Mouse (Mus musculus) limb, embryonic 12.5 days (tissue): ENCODE data around the gene Nrxn1. TPM values are rescaled to one million over a fixed set of nuclear protein-coding genes. Genes with fewer than 3 reads are reported as not detected.

ENCODE experiments used
- ATAC-seq: fragments of 200-750 bp; cut with Nextera tagmentation; 2 replicates; pipeline ENCODE4 v1.8.0; 2017; ENCODE audit warnings: low read depth, moderate TSS enrichment; ENCODE audit not compliant: insufficient number of reproducible peaks, insufficient read depth, low FRiP score, low TSS enrichment
- H3K27ac ChIP-seq: fragments of 300-500 bp; sonication (generic); 2 replicates; pipeline ENCODE4 v1.5.1; 2016; ENCODE audit warnings: mild to moderate bottlenecking, moderate library complexity
- H3K27me3 ChIP-seq: fragments of 300-500 bp; sonication (generic); 2 replicates; pipeline ENCODE4 v1.6.1; 2016; ENCODE audit warnings: mild to moderate bottlenecking, moderate library complexity
- H3K36me3 ChIP-seq: fragments of 300-500 bp; sonication (generic); 2 replicates; pipeline ENCODE4 v1.6.1; 2016; ENCODE audit warnings: mild to moderate bottlenecking, moderate library complexity
- H3K4me1 ChIP-seq: fragments of 300-500 bp; sonication (generic); replicated peaks from 2 replicates; pipeline ENCODE4 v1.6.1; 2016
- H3K4me2 ChIP-seq: fragments of 300-500 bp; sonication (generic); 2 replicates; pipeline ENCODE4 v1.6.1; 2016; ENCODE audit warnings: mild to moderate bottlenecking, moderate library complexity
- H3K4me3 ChIP-seq: fragments of 300-500 bp; sonication (generic); replicated peaks from 2 replicates; pipeline ENCODE4 v1.5.1; 2016; ENCODE audit warnings: mild to moderate bottlenecking
- H3K9ac ChIP-seq: fragments of 300-500 bp; sonication (generic); replicated peaks from 2 replicates; pipeline ENCODE4 v1.6.1; 2016; ENCODE audit warnings: mild to moderate bottlenecking, moderate library complexity
- H3K9me3 ChIP-seq: fragments of 300-500 bp; sonication (generic); 2 replicates; pipeline ENCODE4 v1.6.1; 2016; ENCODE audit warnings: mild to moderate bottlenecking, moderate library complexity
- WGBS: fragments of 180-500 bp; shearing (Covaris S2); methylation state at CpG from one replicate; pipeline ENCODE4 v1.1.7; 2016; 5-methylcytosine and 5-hydroxymethylcytosine counted together
- polyA plus RNA-seq: library from polyadenylated mRNA; unstranded; fragments of >200 nt; fragmentation: Nextera tagmentation; extraction: Ambion mirVana; gene quantifications from 2 replicates; pipeline ENCODE4 v1.2.1, GENCODE M21; 2016

Nrxn1 gene
- polyA plus RNA-seq, 1 experiment from 2014 or later = 8.7 TPM

GRCm38 (mm10) chr17:91079096-91079495, 13.8 kb downstream of the Nrxn1 start:
- no peak for ATAC-seq
- no peak overlapping the region for H3K27ac ChIP-seq

GRCm38 (mm10) chr17:91074780-91075179, 18.1 kb downstream of the Nrxn1 start:
- ATAC-seq = no peak
- Histone ChIP-seq H3K9me3 (no peaks in the 10 kb centered on the region), H3K27ac (no peak overlapping the region), H3K27me3 (no peaks in the 10 kb centered on the region), H3K4me2 (no peak overlapping the region), H3K4me1 (no peaks in the 10 kb centered on the region), H3K4me3 (no peak overlapping the region), H3K9ac (no peak overlapping the region), H3K36me3 (no peaks in the 10 kb centered on the region)
- 43% methylated on average over 5 of the region's 5 CpGs for WGBS

More at GRCm38 (mm10) chr17:91079096-91079495, 13.8 kb downstream of the Nrxn1 start:
- Histone ChIP-seq H3K4me1 (no peaks in the 10 kb centered on the region), H3K4me3 (no peak overlapping the region), H3K36me3 (no peaks in the 10 kb centered on the region), H3K9ac (no peak overlapping the region), H3K27me3 (no peaks in the 10 kb centered on the region), H3K4me2 (no peak overlapping the region), H3K9me3 (no peaks in the 10 kb centered on the region)

GRCm38 (mm10) chr17:91033466-91033865, 59.4 kb downstream of the Nrxn1 start:
- no peak overlapping the region for H3K9ac ChIP-seq
- H3K27ac ChIP-seq = no peak overlapping the region
- H3K4me2 ChIP-seq = no peak overlapping the region
- no peaks in the 10 kb centered on the region for H3K27me3 ChIP-seq
- H3K9me3 ChIP-seq = no peaks in the 10 kb centered on the region
- no peak for ATAC-seq
- no peak overlapping the region for H3K4me3 ChIP-seq
- no peaks in the 10 kb centered on the region for H3K4me1 ChIP-seq
- 67% methylated on average over 7 of the region's 7 CpGs for WGBS
- no peaks in the 10 kb centered on the region for H3K36me3 ChIP-seq

GRCm38 (mm10) chr17:91025061-91025623, 67.7 kb downstream of the Nrxn1 start:
- H3K4me2 ChIP-seq = no peak overlapping the region
- no peak overlapping the region for H3K27ac ChIP-seq
- no peaks in the 10 kb centered on the region for H3K4me1 ChIP-seq
- H3K4me3 ChIP-seq = no peak overlapping the region
- no peaks in the 10 kb centered on the region for H3K27me3 ChIP-seq
- no peaks in the 10 kb centered on the region for H3K36me3 ChIP-seq
- H3K9ac ChIP-seq = no peak overlapping the region
- no peaks in the 10 kb centered on the region for H3K9me3 ChIP-seq
- WGBS = 78% methylated on average over 2 of the region's 2 CpGs
- no peak for ATAC-seq

GRCm38 (mm10) chr17:91007385-91008089, 85.3 kb downstream of the Nrxn1 start:
- no peak for ATAC-seq
- Histone ChIP-seq H3K4me3 (no peak overlapping the region), H3K9ac (no peak overlapping the region), H3K4me2 (no peak overlapping the region), H3K9me3 (no peaks in the 10 kb centered on the region), H3K36me3 (no peaks in the 10 kb centered on the region), H3K4me1 (no peaks in the 10 kb centered on the region), H3K27me3 (no peaks in the 10 kb centered on the region), H3K27ac (no peak overlapping the region)
- 81% methylated on average over 5 of the region's 5 CpGs for WGBS

- Histone ChIP-seq H3K9ac (no peak overlapping the region), H3K4me3 (no peak overlapping the region), H3K27ac (no peak overlapping the region), H3K27me3 (no peaks in the 10 kb centered on the region), H3K4me2 (no peak overlapping the region), H3K4me1 (no peaks in the 10 kb centered on the region), H3K9me3 (no peaks in the 10 kb centered on the region), H3K36me3 (no peaks in the 10 kb centered on the region)
- no peak for ATAC-seq
Observed at GRCm38 (mm10) chr17:91000389-91000788, 92.5 kb downstream of the Nrxn1 start.

GRCm38 (mm10) chr17:90999667-91000154, 93.2 kb downstream of the Nrxn1 start:
- no peak for ATAC-seq

GRCm38 (mm10) chr17:90997714-90998113, 95.2 kb downstream of the Nrxn1 start:
- H3K27ac ChIP-seq = no peak overlapping the region
- H3K4me2 ChIP-seq = no peak overlapping the region
- H3K27me3 ChIP-seq = no peaks in the 10 kb centered on the region
- H3K36me3 ChIP-seq = no peaks in the 10 kb centered on the region
- H3K9me3 ChIP-seq = no peaks in the 10 kb centered on the region
- H3K9ac ChIP-seq = no peak overlapping the region
- no peak overlapping the region for H3K4me3 ChIP-seq
- H3K4me1 ChIP-seq = no peaks in the 10 kb centered on the region
- 60% methylated on average over 1 of the region's 1 CpGs for WGBS
- no peak for ATAC-seq

More at GRCm38 (mm10) chr17:90999667-91000154, 93.2 kb downstream of the Nrxn1 start:
- Histone ChIP-seq H3K27me3 (no peaks in the 10 kb centered on the region), H3K4me3 (no peak overlapping the region), H3K27ac (no peak overlapping the region), H3K4me2 (no peak overlapping the region), H3K36me3 (no peaks in the 10 kb centered on the region), H3K9me3 (no peaks in the 10 kb centered on the region), H3K9ac (no peak overlapping the region), H3K4me1 (no peaks in the 10 kb centered on the region)
- 74% methylated on average over 4 of the region's 4 CpGs for WGBS

- ATAC-seq = no peak
- no peaks in the 10 kb centered on the region for H3K9me3 ChIP-seq
- no peak overlapping the region for H3K9ac ChIP-seq
- 20% methylated on average over 1 of the region's 1 CpGs for WGBS
- no peaks in the 10 kb centered on the region for H3K36me3 ChIP-seq
- H3K4me2 ChIP-seq = no peak overlapping the region
- H3K4me3 ChIP-seq = no peak overlapping the region
- no peaks in the 10 kb centered on the region for H3K4me1 ChIP-seq
- H3K27me3 ChIP-seq = no peaks in the 10 kb centered on the region
- H3K27ac ChIP-seq = no peak overlapping the region
Observed at GRCm38 (mm10) chr17:90995436-90995835, 97.4 kb downstream of the Nrxn1 start.

- H3K27ac ChIP-seq = no peak overlapping the region
- H3K4me2 ChIP-seq = no peak overlapping the region
- no peaks in the 10 kb centered on the region for H3K36me3 ChIP-seq
- no peaks in the 10 kb centered on the region for H3K9me3 ChIP-seq
- H3K27me3 ChIP-seq = no peaks in the 10 kb centered on the region
- no peaks in the 10 kb centered on the region for H3K4me1 ChIP-seq
- H3K9ac ChIP-seq = no peak overlapping the region
- 63% methylated on average over 1 of the region's 1 CpGs for WGBS
- no peak overlapping the region for H3K4me3 ChIP-seq
- ATAC-seq = no peak
Observed at GRCm38 (mm10) chr17:90994247-90994646, 98.6 kb downstream of the Nrxn1 start.

GRCm38 (mm10) chr17:90990747-90991146, 102.1 kb downstream of the Nrxn1 start:
- Histone ChIP-seq H3K27ac (no peak overlapping the region), H3K9ac (no peak overlapping the region), H3K4me1 (no peaks in the 10 kb centered on the region), H3K4me2 (no peak overlapping the region), H3K27me3 (no peaks in the 10 kb centered on the region), H3K4me3 (no peak overlapping the region), H3K36me3 (no peaks in the 10 kb centered on the region), H3K9me3 (no peaks in the 10 kb centered on the region)
- ATAC-seq = no peak
- WGBS = 78% methylated on average over 2 of the region's 2 CpGs
